ENCODE assay signal across 17 mouse cellular contexts in genomic region chr9:108147606-108148005, GRCm38 (mm10).
"Had no signal": no experiment of that assay in that cellular context is flagged by ENCODE, and none has a peak within 500 bp of the region (broad histone marks: within the 10 kb centered on the region; RNA-seq: fewer than 3 reads in every experiment).

No protein-coding gene starts in this region.

- H3K9me3 ChIP-seq: kidney, embryonic 15.5 days; limb, embryonic 15.5 days; liver, embryonic 12.5 days; midbrain, embryonic 10.5 days; stomach, embryonic 15.5 days had no signal

- H3K9ac ChIP-seq: kidney, embryonic 15.5 days; limb, embryonic 15.5 days; liver, embryonic 12.5 days; lung, embryonic 14.5 days; neural tube, embryonic 12.5 days; stomach, embryonic 15.5 days had no signal

- H3K4me2 ChIP-seq: kidney, embryonic 15.5 days; limb, embryonic 15.5 days; liver, embryonic 12.5 days; lung, embryonic 14.5 days; neural tube, embryonic 12.5 days; stomach, embryonic 15.5 days had no signal

- H3K4me1 ChIP-seq: kidney, embryonic 15.5 days; liver, embryonic 12.5 days; stomach, embryonic 15.5 days had no signal

- DNase-seq: kidney, adult 2 months; kidney, postnatal 14 days; layer of hippocampus, postnatal 36 days; left cerebral cortex, postnatal 4 days; lung, embryonic 14.5 days; lung, postnatal 10 days; lung, postnatal 4 days; midbrain, embryonic 14.5 days; right cerebral cortex, postnatal 14 days had no signal

- H3K4me3 ChIP-seq: kidney, embryonic 15.5 days; limb, embryonic 15.5 days; liver, embryonic 12.5 days; midbrain, embryonic 10.5 days; myocyte; neural tube, embryonic 12.5 days; stomach, embryonic 15.5 days had no signal

- H3K27ac ChIP-seq: kidney, embryonic 15.5 days; limb, embryonic 15.5 days; liver, embryonic 12.5 days; neural tube, embryonic 12.5 days; stomach, embryonic 15.5 days had no signal

- H3K36me3 ChIP-seq: kidney, embryonic 15.5 days; limb, embryonic 15.5 days; liver, embryonic 12.5 days; stomach, embryonic 15.5 days had no signal

- ATAC-seq: intestine, embryonic 16.5 days; liver, embryonic 12.5 days had no signal

- H3K27me3 ChIP-seq: kidney, embryonic 15.5 days; limb, embryonic 15.5 days; liver, embryonic 12.5 days; neural tube, embryonic 12.5 days; stomach, embryonic 15.5 days had no signal
